Mouse (Mus musculus) liver, embryonic 14.5 days (tissue): ENCODE measurements around the gene Tcf21. TPM values are rescaled to one million over a fixed set of nuclear protein-coding genes. Genes with fewer than 3 reads are reported as not detected.

Experiments used
- ATAC-seq: fragments of 200-750 bp; cut with Nextera tagmentation; 2 replicates; pipeline ENCODE4 v1.8.0; 2017; ENCODE audit warnings: moderate number of reproducible peaks, mild to moderate bottlenecking, moderate library complexity; ENCODE audit not compliant: insufficient read depth
- DNase-seq, 3 experiments: peaks; one replicate each; pipeline ENCODE4 v3.0.0-alpha.2; 2012 to 2013; ENCODE audit warnings: low read depth in 3 of 3, low spot score in 3 of 3
- H3K27ac ChIP-seq: fragments of 300-500 bp; sonication (generic); 2 replicates; pipeline ENCODE4 v1.5.1; 2014; ENCODE audit warnings: moderate library complexity, mild to moderate bottlenecking, control low read depth, inconsistent platforms
- H3K27me3 ChIP-seq: fragments of 300-500 bp; sonication (generic); 2 replicates; pipeline ENCODE4 v1.6.1; 2014; ENCODE audit warnings: mild to moderate bottlenecking, low read length, moderate library complexity; ENCODE audit not compliant: control insufficient read depth, insufficient read depth
- H3K36me3 ChIP-seq: fragments of 300-500 bp; sonication (generic); replicated peaks from 2 replicates; pipeline ENCODE4 v1.6.1; 2014; ENCODE audit warnings: low read depth; ENCODE audit not compliant: control insufficient read depth, insufficient read depth
- H3K4me1 ChIP-seq, 2 experiments: fragments of 200-500 bp in 1 of 2; fragments of 300-500 bp in 1 of 2; sonication (generic) in 1 of 2; replicated peaks; 2 replicates each; pipeline ENCODE4 v1.6.1; 2012 to 2014; ENCODE audit warnings: antibody characterized with exemption in 1 of 2, inconsistent platforms in 1 of 2, low read length in 1 of 2; ENCODE audit not compliant: control insufficient read depth in 2 of 2, insufficient read depth in 2 of 2
- H3K4me2 ChIP-seq: fragments of 300-500 bp; sonication (generic); 2 replicates; pipeline ENCODE4 v1.6.1; 2014; ENCODE audit warnings: low read depth, mild to moderate bottlenecking, control low read depth, moderate library complexity
- H3K4me3 ChIP-seq, 2 experiments: fragments of 200-500 bp in 1 of 2; fragments of 300-500 bp in 1 of 2; sonication (generic) in 1 of 2; 2 replicates each; pipeline ENCODE4 v1.5.1; 2012 to 2014; ENCODE audit warnings: low read depth in 2 of 2, low read length in 2 of 2, mild to moderate bottlenecking in 2 of 2, control low read depth in 1 of 2, inconsistent platforms in 1 of 2, moderate library complexity in 1 of 2; ENCODE audit not compliant: insufficient read depth in 1 of 2
- H3K9ac ChIP-seq: fragments of 300-500 bp; sonication (generic); replicated peaks from 2 replicates; pipeline ENCODE4 v1.6.1; 2014; ENCODE audit warnings: mild to moderate bottlenecking, control low read depth, moderate library complexity
- H3K9me3 ChIP-seq: fragments of 300-500 bp; sonication (generic); 2 replicates; pipeline ENCODE4 v1.6.1; 2016; ENCODE audit warnings: low read length, mixed read lengths; ENCODE audit not compliant: control insufficient read depth
- CTCF ChIP-seq: IDR thresholded peaks from 2 replicates; pipeline ENCODE4 v1.5.1; 2016; ENCODE audit warnings: antibody characterized with exemption, low read depth, control low read depth
- EP300 ChIP-seq: IDR thresholded peaks from 2 replicates; pipeline ENCODE4 v1.6.1; 2016; ENCODE audit warnings: antibody characterized with exemption, low read depth
- WGBS: fragments of 180-500 bp; shearing (Covaris S2); extraction: QIAGEN DNeasy Blood & Tissue Kit; methylation state at CpG from one replicate; pipeline ENCODE4 v1.1.7; 2014; ENCODE audit not compliant: insufficient replicate concordance; 5-methylcytosine and 5-hydroxymethylcytosine counted together
- polyA plus RNA-seq, 2 experiments: library from polyadenylated mRNA; depleted of rRNA in 1 of 2; stranded (reverse) in 1 of 2; unstranded in 1 of 2; fragments of >200 nt; fragmentation: Nextera tagmentation in 1 of 2; extraction: Ambion mirVana in 1 of 2; gene quantifications; 2 replicates each; pipeline versions ENCODE4 v1.2.1 to v1.2.3; 2012 to 2014

Tcf21 gene
- polyA plus RNA-seq, 2 experiments = 4.2 to 4.5 TPM

GRCm38 (mm10) chr10:22845351-22845750, 25.4 kb upstream of the Tcf21 start:
- TF ChIP-seq CTCF = no peak
- no peak for TF ChIP-seq EP300
- WGBS = 25% methylated on average over 3 of the region's 3 CpGs
- no peak for ATAC-seq
- H3K9ac ChIP-seq = no peak overlapping the region
- H3K27me3 ChIP-seq = peaks cover 33% of the 10 kb centered on the region
- no peaks in the 10 kb centered on the region for H3K36me3 ChIP-seq
- no peak overlapping the region for H3K27ac ChIP-seq
- H3K9me3 ChIP-seq = no peaks in the 10 kb centered on the region
- H3K4me2 ChIP-seq = no peak overlapping the region
- H3K4me1 ChIP-seq = no peaks in the 10 kb centered on the region
- H3K4me3 ChIP-seq = no peak overlapping the region
- DNase-seq = no peak

- ATAC-seq (no peak), DNase-seq (no peak)
- TF ChIP-seq CTCF = no peak
- no peak for TF ChIP-seq EP300
- WGBS = 26% methylated on average over 10 of the region's 10 CpGs
- Histone ChIP-seq H3K27me3 (peaks cover 33% of the 10 kb centered on the region), H3K4me2 (no peak overlapping the region), H3K4me1 (no peaks in the 10 kb centered on the region), H3K9ac (no peak overlapping the region), H3K27ac (no peak overlapping the region), H3K36me3 (no peaks in the 10 kb centered on the region), H3K9me3 (no peaks in the 10 kb centered on the region), H3K4me3 (no peak overlapping the region)
Observed at GRCm38 (mm10) chr10:22844731-22845130, 24.8 kb upstream of the Tcf21 start.

DNA sequence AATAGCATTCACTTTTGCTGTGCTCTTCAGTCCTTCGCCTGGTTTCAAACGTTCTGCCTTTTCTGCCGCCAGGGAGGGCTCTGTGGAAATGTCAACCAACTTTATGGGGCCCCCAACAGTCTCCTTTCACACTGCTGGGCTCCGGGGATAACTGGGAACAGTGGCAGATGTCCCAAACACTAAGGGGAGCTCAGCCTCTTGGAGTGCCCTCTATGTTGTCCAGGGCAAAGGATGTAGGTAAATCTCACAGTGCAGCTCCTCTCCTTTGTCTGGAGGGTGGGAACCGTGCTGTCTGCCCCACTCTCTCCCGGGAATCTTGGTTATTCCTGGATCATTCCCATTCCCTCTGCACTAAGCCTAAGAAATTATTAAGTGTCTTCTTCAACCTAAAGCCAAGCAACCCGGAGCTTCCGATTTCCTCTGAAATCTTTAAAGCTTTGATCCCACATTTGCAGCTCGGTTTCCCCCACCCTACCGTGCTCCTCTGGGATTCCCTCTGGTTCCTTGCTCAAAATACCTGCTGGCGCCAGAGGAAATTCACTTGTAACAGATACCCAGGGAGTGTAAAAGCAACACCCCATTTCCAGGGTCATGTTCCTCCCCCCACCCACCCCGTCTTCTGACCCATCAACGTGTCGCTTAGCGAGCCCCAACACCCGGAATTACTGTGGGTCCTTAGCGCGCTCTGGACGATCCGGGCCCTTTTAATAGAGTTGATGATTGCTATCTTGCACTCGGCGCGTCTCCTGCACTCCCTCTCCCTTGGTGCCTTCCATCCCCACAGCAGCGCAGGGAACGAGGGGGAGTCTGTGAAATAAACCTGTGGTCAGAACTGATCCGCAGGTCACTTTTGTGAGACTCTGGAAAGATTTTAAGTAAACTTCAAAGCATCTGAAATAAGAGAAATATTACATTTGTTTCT, 23.7 kb upstream of the Tcf21 start:
- DNase-seq (no peak), ATAC-seq (no peak)
- Histone ChIP-seq H3K36me3 (no peaks in the 10 kb centered on the region), H3K4me3 (no peak overlapping the region), H3K27me3 (peaks cover 33% of the 10 kb centered on the region), H3K4me2 (no peak overlapping the region), H3K9ac (no peak overlapping the region), H3K4me1 (no peaks in the 10 kb centered on the region), H3K9me3 (no peaks in the 10 kb centered on the region), H3K27ac (no peak overlapping the region)
- no peak for TF ChIP-seq EP300
- no peak for TF ChIP-seq CTCF
- 2% methylated on average over 26 of the region's 26 CpGs for WGBS

DNA sequence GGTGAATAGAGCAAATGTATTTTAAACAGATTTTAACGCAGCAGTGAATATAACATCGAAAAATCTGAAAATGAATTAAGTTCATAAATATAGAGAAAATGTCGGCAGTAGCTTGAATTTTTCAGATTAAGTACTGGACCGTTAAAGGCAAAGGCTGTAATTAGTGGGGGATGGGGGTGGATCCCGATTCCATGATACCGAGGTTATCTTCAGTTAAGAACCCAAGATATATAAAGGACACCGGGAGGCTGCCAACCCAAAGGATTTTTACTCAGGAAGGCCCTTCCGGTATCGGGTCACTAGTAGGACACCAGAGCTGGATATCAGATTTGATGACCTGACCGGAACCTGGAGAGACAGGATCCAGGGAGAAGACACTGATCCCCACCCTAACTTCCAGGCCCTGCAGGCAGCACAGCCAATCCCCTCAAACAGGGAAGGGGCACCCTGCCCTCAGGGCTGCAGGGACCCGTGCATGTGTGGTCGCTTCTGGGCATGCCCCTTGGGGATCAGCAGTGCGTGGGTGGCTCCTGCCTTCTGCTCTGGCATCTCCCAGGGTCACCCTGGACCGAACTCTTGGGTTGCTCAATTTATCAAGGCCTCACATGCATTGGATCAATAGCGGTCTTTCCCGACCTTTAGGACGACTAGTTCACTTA, 22.9 kb upstream of the Tcf21 start:
- WGBS = 6% methylated on average over 17 of the region's 17 CpGs
- DNase-seq (no peak), ATAC-seq (no peak)
- no peaks in the 10 kb centered on the region for H3K4me1 ChIP-seq
- H3K9ac ChIP-seq = no peak overlapping the region
- no peak overlapping the region for H3K4me3 ChIP-seq
- no peaks in the 10 kb centered on the region for H3K36me3 ChIP-seq
- TF ChIP-seq EP300 (no peak), CTCF (no peak)
- H3K27me3 ChIP-seq = peaks cover 33% of the 10 kb centered on the region
- no peaks in the 10 kb centered on the region for H3K9me3 ChIP-seq
- no peak overlapping the region for H3K4me2 ChIP-seq
- H3K27ac ChIP-seq = no peak overlapping the region

DNA sequence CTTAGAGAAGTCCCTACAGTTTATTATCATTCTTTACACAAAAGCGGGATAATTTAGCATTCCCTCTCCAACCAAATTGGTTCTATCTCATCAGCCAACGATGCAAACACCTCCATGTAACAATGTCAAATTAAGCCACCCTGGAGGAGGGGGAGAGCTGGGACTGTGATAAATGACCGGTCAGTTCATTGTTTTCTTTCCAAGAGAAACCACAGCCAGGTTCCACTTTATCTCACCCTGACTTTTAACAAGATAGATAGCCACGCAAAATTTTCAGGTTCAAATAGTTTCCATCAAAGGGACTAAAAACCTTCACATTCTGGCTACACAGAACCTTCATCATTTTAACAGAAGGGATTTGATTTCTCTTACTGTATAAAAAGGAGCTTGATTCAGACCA, 22.1 kb upstream of the Tcf21 start:
- Histone ChIP-seq H3K4me1 (no peaks in the 10 kb centered on the region), H3K4me2 (no peak overlapping the region), H3K36me3 (no peaks in the 10 kb centered on the region), H3K9ac (no peak overlapping the region), H3K9me3 (no peaks in the 10 kb centered on the region), H3K27me3 (peaks cover 33% of the 10 kb centered on the region), H3K27ac (no peak overlapping the region), H3K4me3 (no peak overlapping the region)
- no peak for TF ChIP-seq EP300
- TF ChIP-seq CTCF = no peak
- DNase-seq (no peak), ATAC-seq (no peak)
- 8% methylated on average over 4 of the region's 4 CpGs for WGBS
